Mouse (Mus musculus) stomach, postnatal 0 days (tissue): Measurements from ENCODE around the gene Ppm1j.

ENCODE experiments used
- CTCF ChIP-seq: IDR thresholded peaks from 2 replicates; pipeline ENCODE4 v1.5.1; 2016; ENCODE audit warnings: antibody characterized with exemption, low read depth, mild to moderate bottlenecking, moderate library complexity
- EP300 ChIP-seq: optimal IDR thresholded peaks from 2 replicates; pipeline ENCODE3; 2016; ENCODE audit warnings: antibody characterized with exemption

DNA sequence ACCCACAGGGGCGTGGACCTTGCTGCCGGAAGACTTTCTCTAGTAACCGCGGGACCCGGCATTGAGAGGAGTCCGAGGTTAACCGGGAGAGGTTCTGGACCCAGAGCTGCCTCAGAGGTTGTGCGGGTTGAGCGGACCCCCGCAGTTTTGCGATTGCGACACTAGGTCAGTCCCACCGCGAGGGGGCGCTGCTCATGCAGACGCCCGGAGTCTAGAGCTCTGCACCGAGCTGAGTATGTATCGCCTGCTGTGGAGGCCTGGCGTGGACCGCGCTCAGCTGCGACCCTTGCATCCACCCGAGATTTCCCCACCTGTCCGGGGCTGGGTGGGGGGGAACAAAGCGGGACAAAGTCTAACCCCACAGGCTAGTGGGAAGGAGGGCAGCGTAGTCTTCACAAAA is 22.4 kb upstream of the Ppm1j start:
- TF ChIP-seq CTCF: peak; percentile 85
- no peak for TF ChIP-seq EP300
